Mouse (Mus musculus) retina, postnatal 1 day (tissue): ENCODE measurements at regions not wholly inside any gene's neighbourhood (a gene's known extent, or its start where the extent isn't known, plus 50 kb on each side); places are given as distances from the start of the nearest gene placed in this dataset.
A peak's percentile ranks its signal among the peaks of the same experiment; 100 is the strongest.

ENCODE experiments used
- DNase-seq: peaks from one replicate; pipeline ENCODE4 v3.0.0-alpha.2; 2012

- no peak for DNase-seq
Observed at GRCm38 (mm10) chr6:100923070-100923469, 89.6 kb downstream of the Ppp4r2 start.

GRCm38 (mm10) chr6:100923686-100924085 lies 90.3 kb downstream of the Ppp4r2 start:
- DNase-seq: no peak

GRCm38 (mm10) chr6:100928791-100929758 lies 95.7 kb downstream of the Ppp4r2 start:
- DNase-seq: no peak

- no peak for DNase-seq
Observed at GRCm38 (mm10) chr6:100929759-100930358, 96.4 kb downstream of the Ppp4r2 start.

GRCm38 (mm10) chr6:100930706-100931105 lies 97.3 kb downstream of the Ppp4r2 start:
- no peak for DNase-seq

GRCm38 (mm10) chr6:100934424-100934823 lies 101.0 kb downstream of the Ppp4r2 start:
- DNase-seq: no peak

- no peak for DNase-seq
Observed at GRCm38 (mm10) chr6:100937802-100938201, 104.4 kb downstream of the Ppp4r2 start.

- DNase-seq: peak; percentile 28
Observed at GRCm38 (mm10) chr6:100938376-100938775, 105.0 kb downstream of the Ppp4r2 start.

GRCm38 (mm10) chr6:100939042-100939441 lies 105.6 kb downstream of the Ppp4r2 start:
- no peak for DNase-seq

- DNase-seq: no peak
Observed at GRCm38 (mm10) chr6:100939766-100940165, 106.3 kb downstream of the Ppp4r2 start.

- DNase-seq: no peak
Observed at GRCm38 (mm10) chr6:100941686-100942085, 108.3 kb downstream of the Ppp4r2 start.

- DNase-seq: no peak
Observed at GRCm38 (mm10) chr6:100942956-100943355, 109.5 kb downstream of the Ppp4r2 start.

- DNase-seq: no peak
Observed at GRCm38 (mm10) chr6:100945796-100946195, 112.4 kb downstream of the Ppp4r2 start.

GRCm38 (mm10) chr6:100948340-100948739 lies 114.9 kb downstream of the Ppp4r2 start:
- DNase-seq: no peak

- DNase-seq: no peak
Observed at GRCm38 (mm10) chr6:100951646-100952045, 118.2 kb downstream of the Ppp4r2 start.

GRCm38 (mm10) chr6:100952470-100952869 lies 119.0 kb downstream of the Ppp4r2 start:
- no peak for DNase-seq

GRCm38 (mm10) chr6:100954563-100954962 lies 121.1 kb downstream of the Ppp4r2 start:
- no peak for DNase-seq

GRCm38 (mm10) chr6:100966481-100966880 lies 133.1 kb downstream of the Ppp4r2 start:
- DNase-seq: no peak

- no peak for DNase-seq
Observed at GRCm38 (mm10) chr6:100968080-100968856, 134.8 kb downstream of the Ppp4r2 start.

- DNase-seq: no peak
Observed at GRCm38 (mm10) chr6:100968960-100969359, 135.5 kb downstream of the Ppp4r2 start.

- no peak for DNase-seq
Observed at GRCm38 (mm10) chr6:100970810-100971447, 137.5 kb downstream of the Ppp4r2 start.

GRCm38 (mm10) chr6:100971462-100971955 lies 138.1 kb downstream of the Ppp4r2 start:
- no peak for DNase-seq
